Mouse (Mus musculus) liver, embryonic 12.5 days (tissue): ENCODE measurements at regions not wholly inside any gene's neighbourhood (a gene's known extent, or its start where the extent isn't known, plus 50 kb on each side); places are given as distances from the start of the nearest gene placed in this dataset.
A peak's percentile ranks its signal among the peaks of the same experiment; 100 is the strongest.

ENCODE experiments used
- ATAC-seq: fragments of 200-750 bp; cut with Nextera tagmentation; 2 replicates; pipeline ENCODE4 v1.8.0; 2017; ENCODE audit warnings: moderate number of reproducible peaks, mild to moderate bottlenecking, moderate library complexity
- H3K27ac ChIP-seq: fragments of 300-500 bp; sonication (generic); 2 replicates; pipeline ENCODE4 v1.5.1; 2016; ENCODE audit warnings: mild to moderate bottlenecking
- H3K27me3 ChIP-seq: fragments of 300-500 bp; sonication (generic); replicated peaks from 2 replicates; pipeline ENCODE4 v1.6.1; 2016; ENCODE audit warnings: mild to moderate bottlenecking, moderate library complexity
- H3K36me3 ChIP-seq: fragments of 300-500 bp; sonication (generic); 2 replicates; pipeline ENCODE4 v1.6.1; 2016; ENCODE audit warnings: mild to moderate bottlenecking, moderate library complexity
- H3K4me1 ChIP-seq: fragments of 300-500 bp; sonication (generic); 2 replicates; pipeline ENCODE4 v1.6.1; 2016
- H3K4me2 ChIP-seq: fragments of 300-500 bp; sonication (generic); 2 replicates; pipeline ENCODE4 v1.6.1; 2016; ENCODE audit warnings: mild to moderate bottlenecking, moderate library complexity
- H3K4me3 ChIP-seq: fragments of 300-500 bp; sonication (generic); 2 replicates; pipeline ENCODE4 v1.5.1; 2016; ENCODE audit warnings: mild to moderate bottlenecking, moderate library complexity
- H3K9ac ChIP-seq: fragments of 300-500 bp; sonication (generic); 2 replicates; pipeline ENCODE4 v1.6.1; 2016; ENCODE audit warnings: mild to moderate bottlenecking, moderate library complexity
- H3K9me3 ChIP-seq: fragments of 300-500 bp; sonication (generic); replicated peaks from 2 replicates; pipeline ENCODE4 v1.6.1; 2016; ENCODE audit warnings: mild to moderate bottlenecking, moderate library complexity
- WGBS: fragments of 180-500 bp; shearing (Covaris S2); methylation state at CpG from one replicate; pipeline ENCODE4 v1.1.7; 2016; ENCODE audit not compliant: insufficient replicate concordance; 5-methylcytosine and 5-hydroxymethylcytosine counted together

- ATAC-seq = no peak
- H3K9me3 ChIP-seq = no peaks in the 10 kb centered on the region
- no peak overlapping the region for H3K4me3 ChIP-seq
- no peak overlapping the region for H3K27ac ChIP-seq
- H3K4me2 ChIP-seq = no peak overlapping the region
- H3K36me3 ChIP-seq = no peaks in the 10 kb centered on the region
- H3K9ac ChIP-seq = no peak overlapping the region
- H3K27me3 ChIP-seq = no peaks in the 10 kb centered on the region; the same call in 1 of the 2 replicates
- peaks cover 46% of the 10 kb centered on the region for H3K4me1 ChIP-seq
- WGBS = 45% methylated on average over 4 of the region's 4 CpGs
These were observed 61.6 kb upstream of the Runx3 start for GRCm38 (mm10) chr4:135058895-135059294.

DNA sequence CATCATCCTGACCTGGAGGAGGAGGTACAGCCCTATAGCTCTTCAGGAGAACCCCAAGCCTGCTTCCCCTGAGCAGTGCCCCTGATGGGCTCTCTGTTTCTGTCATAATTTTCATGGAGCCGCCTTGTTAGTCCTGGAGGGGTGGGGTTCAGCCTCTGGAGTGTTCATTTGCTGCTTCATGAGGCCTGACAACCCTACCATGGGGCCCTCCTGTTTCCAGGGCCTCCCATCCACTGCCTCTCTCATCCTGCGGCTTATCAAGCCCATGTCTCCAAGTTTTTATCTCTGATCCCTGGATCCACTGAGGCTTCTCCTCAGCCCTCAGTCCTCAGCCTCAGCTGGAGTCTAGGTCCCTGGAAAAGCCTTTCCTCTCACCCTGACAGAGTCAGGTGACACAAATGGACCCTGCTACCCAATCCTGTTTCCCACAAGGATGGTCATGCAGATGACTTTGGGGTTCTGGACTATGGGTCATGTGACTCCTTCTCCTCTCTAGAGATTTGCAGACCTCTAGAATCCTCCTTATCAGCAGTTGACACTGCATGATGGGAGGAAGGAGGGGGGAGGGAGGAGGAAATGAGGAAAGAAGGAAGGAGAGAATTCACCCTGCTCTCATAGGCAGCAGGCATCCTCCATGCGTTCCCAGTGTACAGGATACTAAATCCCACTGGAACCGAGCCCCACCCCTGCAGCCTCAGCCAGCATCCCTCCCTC lies 59.3 kb upstream of the Runx3 start:
- Histone ChIP-seq H3K36me3 (no peaks in the 10 kb centered on the region), H3K9me3 (no peaks in the 10 kb centered on the region), H3K27me3 (no peaks in the 10 kb centered on the region; the same call in 1 of the 2 replicates), H3K4me2 (peak overlapping the region; percentile 53), H3K27ac (peak overlapping the region; percentile 75), H3K4me3 (peak overlapping the region; percentile 6; the same call in 1 of the 2 replicates), H3K4me1 (peaks cover 35% of the 10 kb centered on the region), H3K9ac (peak overlapping the region; percentile 29; the same call in 1 of the 2 replicates)
- WGBS = 24% methylated on average over 4 of the region's 4 CpGs
- ATAC-seq = peak; percentile 80

DNA sequence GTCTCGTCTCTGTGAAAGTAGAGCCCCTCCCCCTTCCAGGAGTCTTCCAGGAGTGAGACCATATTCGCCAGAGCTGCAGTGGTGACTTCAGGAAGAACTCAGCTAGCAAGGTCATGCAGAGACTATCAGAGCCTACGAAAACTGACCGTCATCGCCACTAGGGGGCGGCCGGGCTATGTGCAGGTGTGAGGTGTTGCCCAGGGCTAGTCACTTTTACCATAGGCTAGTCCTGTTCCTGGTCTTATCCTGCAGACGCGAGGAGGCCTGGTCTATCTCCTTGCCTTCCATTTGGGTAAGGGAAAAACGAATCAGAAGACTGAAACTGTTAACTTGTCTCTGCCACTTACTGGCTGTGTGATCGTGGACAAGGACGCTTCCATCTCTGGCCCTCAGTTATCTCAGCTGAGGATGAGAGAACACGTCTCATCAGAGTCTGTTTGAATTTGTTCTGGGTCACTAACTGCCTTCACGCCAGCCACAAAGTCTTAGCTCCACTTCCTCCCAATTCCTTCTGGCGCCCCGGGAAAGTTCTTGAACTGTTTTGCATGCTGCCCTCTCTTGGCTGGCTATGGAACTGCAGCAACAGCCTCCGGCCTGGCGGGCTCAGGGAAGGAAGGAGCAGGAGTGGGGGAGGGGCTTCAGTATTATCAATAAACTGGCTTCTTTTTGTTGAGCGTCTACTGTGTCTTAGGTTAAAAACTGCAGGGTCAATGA lies 53.5 kb upstream of the Runx3 start:
- H3K9me3 ChIP-seq = no peaks in the 10 kb centered on the region
- WGBS = 5% methylated on average over 19 of the region's 19 CpGs
- H3K4me3 ChIP-seq = peak overlapping the region; percentile 34
- peaks cover 32% of the 10 kb centered on the region for H3K4me1 ChIP-seq
- H3K27me3 ChIP-seq = peaks cover 10% of the 10 kb centered on the region; the same call in 1 of the 2 replicates
- H3K36me3 ChIP-seq = no peaks in the 10 kb centered on the region
- H3K27ac ChIP-seq = 0 out of 2 replicates have a peak overlapping the region, but pooled peaks have one; percentile 34
- H3K4me2 ChIP-seq = peak overlapping the region; percentile 66
- peak overlapping the region; percentile 44; the same call in 1 of the 2 replicates for H3K9ac ChIP-seq
- peak; percentile 81 for ATAC-seq

DNA sequence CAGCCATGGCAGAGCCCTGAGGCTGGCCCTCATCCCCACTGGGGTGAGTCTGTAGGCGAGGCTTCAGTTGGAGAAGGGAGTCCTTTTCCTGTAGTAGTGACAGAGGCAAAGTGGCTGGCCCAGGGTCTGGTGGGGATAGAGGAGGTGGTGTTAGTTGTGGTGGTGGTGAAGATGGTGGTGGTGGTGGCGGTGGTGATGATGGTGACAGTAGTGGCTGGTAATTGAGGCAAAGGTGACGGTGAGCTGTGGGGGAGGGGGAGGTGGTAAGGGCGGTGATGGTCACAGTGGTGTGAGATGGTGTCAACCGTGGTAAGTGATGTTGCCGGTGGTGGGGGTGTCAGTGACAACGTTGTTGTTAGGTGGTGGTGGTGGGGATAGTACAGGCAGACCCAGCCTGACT lies 52.6 kb upstream of the Runx3 start:
- Histone ChIP-seq H3K4me3 (no peak overlapping the region), H3K9me3 (no peaks in the 10 kb centered on the region), H3K4me1 (peaks cover 25% of the 10 kb centered on the region), H3K27me3 (peaks cover 10% of the 10 kb centered on the region; the same call in 1 of the 2 replicates), H3K4me2 (no peak overlapping the region), H3K27ac (no peak overlapping the region), H3K9ac (no peak overlapping the region), H3K36me3 (no peaks in the 10 kb centered on the region)
- ATAC-seq = no peak
- WGBS = 65% methylated on average over 7 of the region's 7 CpGs

DNA sequence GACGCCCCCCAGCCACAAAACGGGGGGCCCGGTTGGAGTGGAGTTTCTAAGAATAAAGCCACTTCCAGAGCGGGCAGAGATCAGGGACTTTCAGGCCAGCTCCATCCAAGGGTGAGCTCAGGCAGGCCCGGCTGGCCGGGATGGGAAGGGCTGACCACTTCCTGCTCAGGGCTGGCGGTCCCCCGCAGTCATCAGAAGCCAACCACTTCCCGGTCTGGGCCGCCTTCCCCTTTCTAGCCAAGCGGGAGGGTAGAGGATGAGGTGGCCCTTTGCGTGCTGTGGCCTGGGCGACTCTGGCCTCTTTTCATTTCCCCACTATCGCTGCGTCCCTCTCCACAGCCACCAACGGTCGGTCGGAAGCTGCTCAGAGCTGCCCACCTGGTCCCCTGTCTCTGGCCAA lies 50.6 kb upstream of the Runx3 start:
- Histone ChIP-seq H3K27ac (no peak overlapping the region), H3K36me3 (no peaks in the 10 kb centered on the region), H3K9me3 (no peaks in the 10 kb centered on the region), H3K9ac (no peak overlapping the region), H3K4me2 (no peak overlapping the region), H3K4me1 (peaks cover 29% of the 10 kb centered on the region), H3K4me3 (no peak overlapping the region), H3K27me3 (0 out of 2 replicates have a peak, but pooled peaks cover 10% of the 10 kb centered on the region)
- ATAC-seq = no peak
- WGBS = 24% methylated on average over 18 of the region's 18 CpGs
